Mouse (Mus musculus) cerebellum, postnatal 25 days (tissue): Measurements from ENCODE around the gene Net1.
"Not testable (repeated sequence)": the region's sequence is repeated elsewhere in the genome, so short reads cannot be mapped to it uniquely, and the experiment has no call there.

Experiments
- DNase-seq, 2 experiments: peaks; one replicate each; pipeline ENCODE4 v3.0.0; 2021; ENCODE audit warnings: mixed read lengths in 2 of 2

Gene Net1

GRCm38 (mm10) chr13:3917571-3918311 lies at the start of gene Net1, which contains the start of gene Tubal3:
Net1 (minus strand) TSS chr13:3918220.
Tubal3 (plus strand) TSS chr13:3918274.
- peak; percentile 86 to 89 for DNase-seq

- DNase-seq: no peak
Measured at GRCm38 (mm10) chr13:3951198-3951914, 33.3 kb upstream of the Net1 start.

GRCm38 (mm10) chr13:3949477-3949876 lies 31.5 kb upstream of the Net1 start:
- no peak for DNase-seq

- DNase-seq: no peak
Measured at GRCm38 (mm10) chr13:3947267-3947666, 29.2 kb upstream of the Net1 start.

GRCm38 (mm10) chr13:3945249-3945648 lies 27.2 kb upstream of the Net1 start, which contains the start of gene Ucn3:
Ucn3 (minus strand) TSS chr13:3945349.
- no peak for DNase-seq

GRCm38 (mm10) chr13:3944699-3945098 lies 26.7 kb upstream of the Net1 start:
- DNase-seq: no peak

GRCm38 (mm10) chr13:3926046-3926445 lies 8.0 kb upstream of the Net1 start:
- DNase-seq: no peak

GRCm38 (mm10) chr13:3925632-3926031 lies 7.6 kb upstream of the Net1 start:
- DNase-seq: no peak

GRCm38 (mm10) chr13:3924483-3924882 lies 6.5 kb upstream of the Net1 start:
- no peak for DNase-seq

GRCm38 (mm10) chr13:3913504-3913903 lies 4.5 kb downstream of the Net1 start:
- DNase-seq: no peak

GRCm38 (mm10) chr13:3910356-3910755 lies 7.7 kb downstream of the Net1 start:
- DNase-seq: no peak

- DNase-seq: no peak
Measured at GRCm38 (mm10) chr13:3908262-3908661, 9.8 kb downstream of the Net1 start.

- DNase-seq: no peak
Measured at GRCm38 (mm10) chr13:3907151-3907696, 10.8 kb downstream of the Net1 start.

- DNase-seq: no peak
Measured at GRCm38 (mm10) chr13:3899301-3899700, 18.7 kb downstream of the Net1 start.

GRCm38 (mm10) chr13:3898202-3898601 lies 19.8 kb downstream of the Net1 start:
- not testable (repeated sequence) for DNase-seq

GRCm38 (mm10) chr13:3896913-3897312 lies 21.1 kb downstream of the Net1 start:
- peak; percentile 77 to 87 for DNase-seq

GRCm38 (mm10) chr13:3896032-3896431 lies 22.0 kb downstream of the Net1 start:
- no peak for DNase-seq

GRCm38 (mm10) chr13:3895397-3895980 lies 22.5 kb downstream of the Net1 start:
- DNase-seq: no peak

GRCm38 (mm10) chr13:3894549-3894948 lies 23.5 kb downstream of the Net1 start:
- no peak for DNase-seq

GRCm38 (mm10) chr13:3893126-3893734 lies 24.8 kb downstream of the Net1 start:
- DNase-seq: peak; percentile 91 to 94

- no peak for DNase-seq
Measured at GRCm38 (mm10) chr13:3892601-3893000, 25.4 kb downstream of the Net1 start.

GRCm38 (mm10) chr13:3891479-3892087 lies 26.4 kb downstream of the Net1 start:
- DNase-seq: no peak
